Mouse (Mus musculus) forebrain, embryonic 15.5 days (tissue): ENCODE data around the gene Ahcyl2. TPM values are rescaled to one million over a fixed set of nuclear protein-coding genes. Genes with fewer than 3 reads are reported as not detected.
A peak's percentile ranks its signal among the peaks of the same experiment; 100 is the strongest.
"Not testable (repeated sequence)": the region's sequence is repeated elsewhere in the genome, so short reads cannot be mapped to it uniquely, and the experiment has no call there.

Experiments
- ATAC-seq: fragments of 200-750 bp; cut with Nextera tagmentation; replicated peaks from 2 replicates; pipeline ENCODE4 v1.8.0; 2017; ENCODE audit warnings: mild to moderate bottlenecking, moderate TSS enrichment, moderate library complexity
- H3K27ac ChIP-seq: fragments of 300-500 bp; sonication (generic); replicated peaks from 2 replicates; pipeline ENCODE4 v1.5.1; 2015; ENCODE audit warnings: mild to moderate bottlenecking, inconsistent platforms
- H3K27me3 ChIP-seq: fragments of 300-500 bp; sonication (generic); 2 replicates; pipeline ENCODE4 v1.6.1; 2015; ENCODE audit warnings: inconsistent platforms
- H3K36me3 ChIP-seq: fragments of 300-500 bp; sonication (generic); 2 replicates; pipeline ENCODE4 v1.6.1; 2015; ENCODE audit warnings: mild to moderate bottlenecking, inconsistent platforms
- H3K4me1 ChIP-seq: fragments of 300-500 bp; sonication (generic); 2 replicates; pipeline ENCODE4 v1.6.1; 2015; ENCODE audit warnings: inconsistent platforms
- H3K4me2 ChIP-seq: fragments of 300-500 bp; sonication (generic); replicated peaks from 2 replicates; pipeline ENCODE4 v1.6.1; 2015; ENCODE audit warnings: mild to moderate bottlenecking, inconsistent platforms
- H3K4me3 ChIP-seq: fragments of 300-500 bp; sonication (generic); 2 replicates; pipeline ENCODE4 v1.5.1; 2015; ENCODE audit warnings: mild to moderate bottlenecking, inconsistent platforms
- H3K9ac ChIP-seq: fragments of 300-500 bp; sonication (generic); replicated peaks from 2 replicates; pipeline ENCODE4 v1.6.1; 2015; ENCODE audit warnings: mild to moderate bottlenecking, inconsistent platforms
- H3K9me3 ChIP-seq: fragments of 300-500 bp; sonication (generic); 2 replicates; pipeline ENCODE4 v1.6.1; 2016; ENCODE audit warnings: inconsistent platforms
- WGBS: fragments of 180-500 bp; shearing (Covaris S2); methylation state at CpG from one replicate; pipeline ENCODE4 v1.1.7; 2015; ENCODE audit warnings: mixed read lengths; 5-methylcytosine and 5-hydroxymethylcytosine counted together
- polyA plus RNA-seq: library from polyadenylated mRNA; unstranded; fragments of >200 nt; fragmentation: Nextera tagmentation; extraction: Ambion mirVana; gene quantifications from 2 replicates; pipeline ENCODE4 v1.2.1, GENCODE M21; 2015

The Ahcyl2 gene
- polyA plus RNA-seq, 1 experiment from 2014 or later: 12.9 TPM

GRCm38 (mm10) chr6:29756001-29756400 is 11.8 kb upstream of the Ahcyl2 start:
- Histone ChIP-seq H3K36me3 (no peaks in the 10 kb centered on the region), H3K4me3 (no peak overlapping the region), H3K27me3 (no peaks in the 10 kb centered on the region), H3K27ac (peak overlapping the region; percentile 56), H3K9ac (no peak overlapping the region), H3K9me3 (no peaks in the 10 kb centered on the region), H3K4me2 (no peak overlapping the region), H3K4me1 (0 out of 2 replicates have a peak, but pooled peaks cover 3% of the 10 kb centered on the region)
- 56% methylated on average over 5 of the region's 5 CpGs for WGBS
- ATAC-seq: peak; percentile 42; the same call in 1 of the 2 replicates

- Histone ChIP-seq H3K4me2 (no peak overlapping the region), H3K9ac (no peak overlapping the region), H3K27me3 (no peaks in the 10 kb centered on the region), H3K36me3 (no peaks in the 10 kb centered on the region), H3K27ac (no peak overlapping the region), H3K4me1 (0 out of 2 replicates have a peak, but pooled peaks cover 3% of the 10 kb centered on the region), H3K4me3 (no peak overlapping the region), H3K9me3 (no peaks in the 10 kb centered on the region)
- ATAC-seq: no peak
- WGBS: 88% methylated on average over 4 of the region's 4 CpGs
Observed at GRCm38 (mm10) chr6:29756476-29756875, 11.3 kb upstream of the Ahcyl2 start.

- 0 out of 2 replicates have a peak, but pooled peaks cover 3% of the 10 kb centered on the region for H3K4me1 ChIP-seq
- no peak overlapping the region for H3K4me3 ChIP-seq
- H3K27me3 ChIP-seq: no peaks in the 10 kb centered on the region
- 35% methylated on average over 4 of the region's 4 CpGs for WGBS
- H3K27ac ChIP-seq: 0 out of 2 replicates have a peak overlapping the region, but pooled peaks have one; percentile 41
- no peaks in the 10 kb centered on the region for H3K9me3 ChIP-seq
- no peak overlapping the region for H3K4me2 ChIP-seq
- no peaks in the 10 kb centered on the region for H3K36me3 ChIP-seq
- peak; percentile 36; the same call in 1 of the 2 replicates for ATAC-seq
- no peak overlapping the region for H3K9ac ChIP-seq
Observed at GRCm38 (mm10) chr6:29758417-29758816, 9.4 kb upstream of the Ahcyl2 start.

- ATAC-seq: no peak
- no peak overlapping the region for H3K9ac ChIP-seq
- H3K4me2 ChIP-seq: no peak overlapping the region
- no peak overlapping the region for H3K4me3 ChIP-seq
- H3K27me3 ChIP-seq: no peaks in the 10 kb centered on the region
- H3K36me3 ChIP-seq: no peaks in the 10 kb centered on the region
- H3K27ac ChIP-seq: no peak overlapping the region
- 0 out of 2 replicates have a peak, but pooled peaks cover 3% of the 10 kb centered on the region for H3K4me1 ChIP-seq
- H3K9me3 ChIP-seq: no peaks in the 10 kb centered on the region
- WGBS: 87% methylated on average over 13 of the region's 13 CpGs
Observed at GRCm38 (mm10) chr6:29759012-29759679, 8.7 kb upstream of the Ahcyl2 start.

GRCm38 (mm10) chr6:29760397-29760796 is 7.4 kb upstream of the Ahcyl2 start:
- H3K27ac ChIP-seq, ATAC-seq: not testable (repeated sequence)

GRCm38 (mm10) chr6:29761282-29761681 is 6.5 kb upstream of the Ahcyl2 start:
- WGBS: 86% methylated on average over 4 of the region's 4 CpGs
- Histone ChIP-seq H3K4me2 (no peak overlapping the region), H3K9me3 (no peaks in the 10 kb centered on the region), H3K4me1 (no peaks in the 10 kb centered on the region), H3K27ac (no peak overlapping the region), H3K9ac (no peak overlapping the region), H3K27me3 (no peaks in the 10 kb centered on the region), H3K36me3 (no peaks in the 10 kb centered on the region), H3K4me3 (no peak overlapping the region)
- ATAC-seq: no peak

More at GRCm38 (mm10) chr6:29760397-29760796, 7.4 kb upstream of the Ahcyl2 start:
- not testable (repeated sequence) for H3K4me3 ChIP-seq, H3K4me2 ChIP-seq, H3K36me3 ChIP-seq, H3K27me3 ChIP-seq, H3K9ac ChIP-seq, H3K4me1 ChIP-seq, H3K9me3 ChIP-seq
- WGBS: 100% methylated on average over 2 of the region's 2 CpGs

GRCm38 (mm10) chr6:29762524-29762923 is 5.3 kb upstream of the Ahcyl2 start:
- WGBS: 61% methylated on average over 4 of the region's 4 CpGs
- ATAC-seq: no peak

GRCm38 (mm10) chr6:29766874-29767273 is 937 bp upstream of the Ahcyl2 start:
- Histone ChIP-seq H3K27ac (no peak overlapping the region), H3K4me1 (peaks cover 14% of the 10 kb centered on the region), H3K27me3 (no peaks in the 10 kb centered on the region), H3K9ac (no peak overlapping the region), H3K4me3 (no peak overlapping the region), H3K9me3 (no peaks in the 10 kb centered on the region), H3K36me3 (no peaks in the 10 kb centered on the region), H3K4me2 (no peak overlapping the region)
- 91% methylated on average over 2 of the region's 2 CpGs for WGBS
- no peak for ATAC-seq

More at GRCm38 (mm10) chr6:29762524-29762923, 5.3 kb upstream of the Ahcyl2 start:
- Histone ChIP-seq H3K4me3 (no peak overlapping the region), H3K27me3 (no peaks in the 10 kb centered on the region), H3K9me3 (no peaks in the 10 kb centered on the region), H3K4me1 (peaks cover 2% of the 10 kb centered on the region; the same call in 1 of the 2 replicates), H3K9ac (no peak overlapping the region), H3K4me2 (no peak overlapping the region), H3K36me3 (no peaks in the 10 kb centered on the region), H3K27ac (no peak overlapping the region)

- Histone ChIP-seq H3K4me1 (peaks cover 14% of the 10 kb centered on the region), H3K36me3 (no peaks in the 10 kb centered on the region), H3K27me3 (no peaks in the 10 kb centered on the region), H3K4me2 (peak overlapping the region; percentile 56), H3K27ac (peak overlapping the region; percentile 90), H3K9me3 (no peaks in the 10 kb centered on the region), H3K4me3 (peak overlapping the region; percentile 77), H3K9ac (peak overlapping the region; percentile 82)
- 0 out of 2 replicates have a peak, but pooled peaks have one; percentile 44 for ATAC-seq
- WGBS: under 1% methylated on average over 50 of the region's 50 CpGs
Observed at GRCm38 (mm10) chr6:29768791-29769441, 1.1 kb downstream of the Ahcyl2 start.

GRCm38 (mm10) chr6:29770672-29771321 is 3.0 kb downstream of the Ahcyl2 start:
- Histone ChIP-seq H3K9me3 (no peaks in the 10 kb centered on the region), H3K27me3 (no peaks in the 10 kb centered on the region), H3K4me3 (no peak overlapping the region), H3K36me3 (no peaks in the 10 kb centered on the region), H3K4me2 (no peak overlapping the region), H3K27ac (no peak overlapping the region), H3K4me1 (peaks cover 14% of the 10 kb centered on the region), H3K9ac (no peak overlapping the region)
- no peak for ATAC-seq
- WGBS: 54% methylated on average over 2 of the region's 2 CpGs

GRCm38 (mm10) chr6:29772236-29772635 is 4.4 kb downstream of the Ahcyl2 start:
- Histone ChIP-seq H3K4me2 (no peak overlapping the region), H3K4me3 (no peak overlapping the region), H3K9me3 (no peaks in the 10 kb centered on the region), H3K9ac (no peak overlapping the region), H3K36me3 (no peaks in the 10 kb centered on the region), H3K27ac (no peak overlapping the region), H3K4me1 (peaks cover 14% of the 10 kb centered on the region), H3K27me3 (no peaks in the 10 kb centered on the region)
- 60% methylated on average over 3 of the region's 3 CpGs for WGBS
- ATAC-seq: no peak

- no peak overlapping the region for H3K4me3 ChIP-seq
- no peak overlapping the region for H3K9ac ChIP-seq
- no peak overlapping the region for H3K4me2 ChIP-seq
- no peak for ATAC-seq
- no peaks in the 10 kb centered on the region for H3K9me3 ChIP-seq
- H3K27ac ChIP-seq: no peak overlapping the region
- no peaks in the 10 kb centered on the region for H3K36me3 ChIP-seq
- H3K27me3 ChIP-seq: no peaks in the 10 kb centered on the region
- H3K4me1 ChIP-seq: peaks cover 9% of the 10 kb centered on the region
- 78% methylated on average over 1 of the region's 1 CpGs for WGBS
Observed at GRCm38 (mm10) chr6:29774161-29774560, 6.3 kb downstream of the Ahcyl2 start.
